Mouse (Mus musculus) lung, postnatal 36 days (tissue): ENCODE results near the gene Sh3pxd2a.

ENCODE experiments used
- DNase-seq: peaks from one replicate; pipeline ENCODE4 v3.0.0; 2022; ENCODE audit warnings: mixed read lengths

Sh3pxd2a gene

GRCm38 (mm10) chr19:47489233-47489632 is 25.0 kb upstream of the Sh3pxd2a start:
- no peak for DNase-seq

- DNase-seq, result peak; percentile 70
These were observed 24.0 kb upstream of the Sh3pxd2a start for GRCm38 (mm10) chr19:47488250-47488649.

GRCm38 (mm10) chr19:47487572-47487971 is 23.4 kb upstream of the Sh3pxd2a start:
- no peak for DNase-seq

GRCm38 (mm10) chr19:47485997-47486566 is 21.9 kb upstream of the Sh3pxd2a start:
- DNase-seq, result no peak

- no peak for DNase-seq
These were observed 19.9 kb upstream of the Sh3pxd2a start for GRCm38 (mm10) chr19:47484110-47484509.

GRCm38 (mm10) chr19:47483346-47483745 is 19.1 kb upstream of the Sh3pxd2a start:
- DNase-seq, result no peak

- DNase-seq, result no peak
These were observed 9.3 kb upstream of the Sh3pxd2a start for GRCm38 (mm10) chr19:47473453-47473852.

- DNase-seq, result no peak
These were observed 8.7 kb upstream of the Sh3pxd2a start for GRCm38 (mm10) chr19:47472881-47473400.

- no peak for DNase-seq
These were observed 7.6 kb upstream of the Sh3pxd2a start for GRCm38 (mm10) chr19:47471808-47472207.

- no peak for DNase-seq
These were observed 4.5 kb upstream of the Sh3pxd2a start for GRCm38 (mm10) chr19:47468750-47469149.

- DNase-seq, result no peak
These were observed 2.6 kb upstream of the Sh3pxd2a start for GRCm38 (mm10) chr19:47466775-47467174.

GRCm38 (mm10) chr19:47465467-47465866 is 1.3 kb upstream of the Sh3pxd2a start:
- peak; percentile 51 for DNase-seq

GRCm38 (mm10) chr19:47463636-47464303 is 431 bp downstream of the Sh3pxd2a start:
- peak; percentile 90 for DNase-seq

- DNase-seq, result peak; percentile 31
These were observed 995 bp downstream of the Sh3pxd2a start for GRCm38 (mm10) chr19:47463206-47463605.

GRCm38 (mm10) chr19:47462725-47463124 is 1.5 kb downstream of the Sh3pxd2a start:
- DNase-seq, result no peak

- DNase-seq, result no peak
These were observed 2.4 kb downstream of the Sh3pxd2a start for GRCm38 (mm10) chr19:47461838-47462237.

GRCm38 (mm10) chr19:47461386-47461785 is 2.8 kb downstream of the Sh3pxd2a start:
- peak; percentile 65 for DNase-seq

GRCm38 (mm10) chr19:47460120-47460960 is 3.9 kb downstream of the Sh3pxd2a start:
- DNase-seq, result peak; percentile 76

GRCm38 (mm10) chr19:47459214-47459613 is 5.0 kb downstream of the Sh3pxd2a start:
- no peak for DNase-seq

GRCm38 (mm10) chr19:47458504-47459161 is 5.6 kb downstream of the Sh3pxd2a start:
- DNase-seq, result no peak

GRCm38 (mm10) chr19:47457711-47458503 is 6.3 kb downstream of the Sh3pxd2a start:
- DNase-seq, result peak; percentile 71

- DNase-seq, result no peak
These were observed 8.2 kb downstream of the Sh3pxd2a start for GRCm38 (mm10) chr19:47456021-47456420.
